Mouse (Mus musculus) gastrocnemius, postnatal 14 days (tissue): Measurements from ENCODE around the gene Nubp2. TPM values are rescaled to one million over a fixed set of nuclear protein-coding genes. Genes with fewer than 3 reads are reported as not detected.

Experiments used
- DNase-seq: peaks from one replicate; pipeline ENCODE4 v3.0.0; 2021; ENCODE audit warnings: mixed read lengths
- intact Hi-C: fragments of 180-260 bp; cut with DNase I; formaldehyde crosslinking; loops from one replicate; pipeline ENCODE4 v1.15.1; 2025; ENCODE audit warnings: low total_unique reads
- long read RNA-seq, 2 experiments: library from polyadenylated mRNA; stranded (forward); transcript quantifications; one replicate each; pipeline ENCODE4 v2.0.0; 2021
- total RNA-seq, 2 experiments: library from RNA; stranded (reverse); gene quantifications; 2 replicates each; pipeline ENCODE4 v1.2.3; 2021

Nubp2 gene
- 10 to 100 TPM; 12.5 to 14.6 TPM for total RNA-seq
- long read RNA-seq, experiment 1, transcript Nubp2-201 (7 exons, 1,427 nt) = major isoform, 12 of 14 reads
- long read RNA-seq, experiment 1, partial matches to known transcripts = 2 of 14 reads
- long read RNA-seq, experiment 1, other reads (novel, unspliced or antisense) = 0 of 14 reads
- long read RNA-seq, experiment 2, transcript Nubp2-201 (7 exons, 1,427 nt) = major isoform, 11 of 15 reads
- long read RNA-seq, experiment 2, partial matches to known transcripts = 0 of 15 reads
- long read RNA-seq, experiment 2, other reads (novel, unspliced or antisense) = 2 of 15 reads

- intact Hi-C loops = no loop called here
- DNase-seq = peak; percentile 99
Observed at GRCm38 (mm10) chr17:24886134-24886931, at the start of gene Nubp2, which contains the start of gene Spsb3. Gene Nubp2, minus strand, starts transcription at chr17:24886349. Gene Spsb3, plus strand, starts transcription at chr17:24886643.

GRCm38 (mm10) chr17:24935666-24936065, 49.5 kb upstream of the Nubp2 start:
- intact Hi-C loops = no loop called here
- DNase-seq = no peak

GRCm38 (mm10) chr17:24934926-24935325, 48.8 kb upstream of the Nubp2 start:
- DNase-seq = no peak
- intact Hi-C loops = no loop called here

GRCm38 (mm10) chr17:24933163-24933562, 47.0 kb upstream of the Nubp2 start:
- no peak for DNase-seq
- intact Hi-C loops = no loop called here

GRCm38 (mm10) chr17:24932431-24932830, 46.3 kb upstream of the Nubp2 start:
- DNase-seq = no peak
- intact Hi-C loops = no loop called here

- intact Hi-C loops = no loop called here
- no peak for DNase-seq
Observed at GRCm38 (mm10) chr17:24929506-24929905, 43.4 kb upstream of the Nubp2 start.

- intact Hi-C loops = no loop called here
- DNase-seq = no peak
Observed at GRCm38 (mm10) chr17:24923246-24923645, 37.1 kb upstream of the Nubp2 start.

- DNase-seq = no peak
- intact Hi-C loops = no loop called here
Observed at GRCm38 (mm10) chr17:24913984-24914383, 27.8 kb upstream of the Nubp2 start.

- DNase-seq = no peak
- intact Hi-C loops = no loop called here
Observed at GRCm38 (mm10) chr17:24907591-24907990, 21.4 kb upstream of the Nubp2 start.

- intact Hi-C loops = no loop called here
- no peak for DNase-seq
Observed at GRCm38 (mm10) chr17:24903767-24904166, 17.6 kb upstream of the Nubp2 start.

- intact Hi-C loops = no loop called here
- no peak for DNase-seq
Observed at GRCm38 (mm10) chr17:24902671-24903474, 16.7 kb upstream of the Nubp2 start.

GRCm38 (mm10) chr17:24902124-24902523, 16.0 kb upstream of the Nubp2 start:
- no peak for DNase-seq
- intact Hi-C loops = no loop called here

GRCm38 (mm10) chr17:24900014-24900413, 13.9 kb upstream of the Nubp2 start:
- intact Hi-C loops = no loop called here
- no peak for DNase-seq

GRCm38 (mm10) chr17:24899153-24899552, 13.0 kb upstream of the Nubp2 start:
- DNase-seq = no peak
- intact Hi-C loops = no loop called here

GRCm38 (mm10) chr17:24898041-24898854, 12.1 kb upstream of the Nubp2 start:
- DNase-seq = no peak
- intact Hi-C loops = no loop called here

- intact Hi-C loops = no loop called here
- no peak for DNase-seq
Observed at GRCm38 (mm10) chr17:24897600-24897999, 11.5 kb upstream of the Nubp2 start.

- DNase-seq = no peak
Observed at GRCm38 (mm10) chr17:24896993-24897269, 10.8 kb upstream of the Nubp2 start.

GRCm38 (mm10) chr17:24896241-24896992, 10.3 kb upstream of the Nubp2 start, which contains the start of gene Nme3:
Gene Nme3, plus strand, starts transcription at chr17:24896500.
- DNase-seq = peak; percentile 79
- intact Hi-C loops = no loop called here

More at GRCm38 (mm10) chr17:24896993-24897269, 10.8 kb upstream of the Nubp2 start:
- intact Hi-C loops = no loop called here
